Mouse (Mus musculus): Measurements from ENCODE around the gene Ccdc107. TPM values are rescaled to one million over a fixed set of nuclear protein-coding genes. Genes with fewer than 3 reads are reported as not detected.
A peak's percentile ranks its signal among the peaks of the same experiment; 100 is the strongest.

Gene Ccdc107
- polyA plus RNA-seq, 1 experiment: 85.4 TPM

- 74% methylated on average over 8 of the region's 8 CpGs for WGBS
- Histone ChIP-seq H3K4me3 (ENCODE audit: extremely low read depth, insufficient read depth, insufficient read length) (no peak overlapping the region), H3K36me3 (ENCODE audit: control insufficient read depth, insufficient read depth, low read length) (peaks cover 40% of the 10 kb centered on the region), H3K27me3 (ENCODE audit: control insufficient read depth, insufficient read depth, low read length) (no peaks in the 10 kb centered on the region; the same call in 1 of the 2 replicates), H3K27ac (ENCODE audit: insufficient read depth, low read length) (no peak overlapping the region), H3K4me1 (ENCODE audit: control insufficient read depth, insufficient read depth, insufficient read length) (no peaks in the 10 kb centered on the region)
- no peak for TF ChIP-seq CTCF (IDR thresholded peaks at IDR 0.05; ENCODE audit: extremely low read depth, insufficient read depth, insufficient read length, insufficient replicate concordance)
- no peak for TF ChIP-seq POLR2A (IDR thresholded peaks at IDR 0.05; ENCODE audit: low read depth, low read length)
- no peak for DNase-seq (ENCODE audit: low read depth in 1 of 2, low spot score in 2 of 2)
Measured at GRCm38 (mm10) chr4:43530081-43530501, 37.4 kb downstream of the Ccdc107 start.

DNA sequence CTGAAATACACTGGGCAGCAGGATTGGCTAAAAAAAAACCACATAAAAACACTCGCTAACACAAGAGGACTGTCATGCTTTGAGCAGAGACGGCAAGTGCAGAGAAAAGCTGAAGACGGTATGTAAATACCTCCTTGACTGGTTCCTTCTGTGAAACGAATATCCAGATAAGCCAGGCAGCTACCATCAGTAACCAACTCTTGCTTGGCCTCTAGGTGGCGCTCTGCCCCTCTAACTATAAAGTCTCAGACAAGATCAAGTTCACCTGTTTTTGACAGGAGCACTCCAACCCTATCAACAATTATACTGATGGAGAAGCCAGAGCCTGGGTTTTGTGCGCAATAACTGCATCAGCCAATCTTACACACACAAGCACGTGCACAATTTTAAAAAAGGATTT lies 37.9 kb downstream of the Ccdc107 start:
- Histone ChIP-seq H3K4me1 (ENCODE audit: control insufficient read depth, insufficient read depth, insufficient read length) (no peaks in the 10 kb centered on the region), H3K27me3 (ENCODE audit: control insufficient read depth, insufficient read depth, low read length) (no peaks in the 10 kb centered on the region; the same call in 1 of the 2 replicates), H3K27ac (ENCODE audit: insufficient read depth, low read length) (no peak overlapping the region), H3K36me3 (ENCODE audit: control insufficient read depth, insufficient read depth, low read length) (peaks cover 45% of the 10 kb centered on the region), H3K4me3 (ENCODE audit: extremely low read depth, insufficient read depth, insufficient read length) (no peak overlapping the region)
- DNase-seq (ENCODE audit: low read depth in 1 of 2, low spot score in 2 of 2): peak; percentile 60 to 73
- 21% methylated on average over 7 of the region's 7 CpGs for WGBS
- TF ChIP-seq POLR2A (IDR thresholded peaks at IDR 0.05; ENCODE audit: low read depth, low read length): no peak
- peak; percentile 74; the same call in 1 of the 2 replicates for TF ChIP-seq CTCF (IDR thresholded peaks at IDR 0.05; ENCODE audit: extremely low read depth, insufficient read depth, insufficient read length, insufficient replicate concordance)

DNA sequence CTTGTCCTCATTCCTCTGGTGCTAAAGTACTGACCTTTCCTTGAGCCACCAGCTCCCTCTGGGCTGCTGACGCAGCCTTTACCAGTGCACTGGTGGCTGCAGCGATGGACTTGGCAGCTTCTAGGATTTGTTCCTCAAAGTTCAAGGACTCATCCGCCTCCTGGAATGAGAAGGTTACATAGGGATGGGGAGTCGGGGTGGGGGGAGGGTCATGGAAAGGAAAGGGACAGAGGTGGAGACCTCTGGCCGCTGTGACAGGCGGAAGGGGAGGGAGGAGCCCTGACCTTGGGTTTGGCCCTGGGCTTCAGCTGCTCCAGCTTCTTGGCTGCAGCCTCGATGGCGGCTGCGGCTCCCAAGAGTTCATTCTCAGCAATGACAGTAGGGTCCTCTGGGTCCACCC lies 40.6 kb downstream of the Ccdc107 start:
- no peak overlapping the region for H3K4me3 ChIP-seq (ENCODE audit: extremely low read depth, insufficient read depth, insufficient read length)
- peaks cover 68% of the 10 kb centered on the region for H3K36me3 ChIP-seq (ENCODE audit: control insufficient read depth, insufficient read depth, low read length)
- TF ChIP-seq CTCF (IDR thresholded peaks at IDR 0.05; ENCODE audit: extremely low read depth, insufficient read depth, insufficient read length, insufficient replicate concordance) (no peak), POLR2A (IDR thresholded peaks at IDR 0.05; ENCODE audit: low read depth, low read length) (no peak)
- WGBS: 81% methylated on average over 9 of the region's 9 CpGs
- H3K4me1 ChIP-seq (ENCODE audit: control insufficient read depth, insufficient read depth, insufficient read length): no peaks in the 10 kb centered on the region
- H3K27me3 ChIP-seq (ENCODE audit: control insufficient read depth, insufficient read depth, low read length): no peaks in the 10 kb centered on the region
- no peak for DNase-seq (ENCODE audit: low read depth in 1 of 2, low spot score in 2 of 2)
- H3K27ac ChIP-seq (ENCODE audit: insufficient read depth, low read length): peak overlapping the region; percentile 52

DNA sequence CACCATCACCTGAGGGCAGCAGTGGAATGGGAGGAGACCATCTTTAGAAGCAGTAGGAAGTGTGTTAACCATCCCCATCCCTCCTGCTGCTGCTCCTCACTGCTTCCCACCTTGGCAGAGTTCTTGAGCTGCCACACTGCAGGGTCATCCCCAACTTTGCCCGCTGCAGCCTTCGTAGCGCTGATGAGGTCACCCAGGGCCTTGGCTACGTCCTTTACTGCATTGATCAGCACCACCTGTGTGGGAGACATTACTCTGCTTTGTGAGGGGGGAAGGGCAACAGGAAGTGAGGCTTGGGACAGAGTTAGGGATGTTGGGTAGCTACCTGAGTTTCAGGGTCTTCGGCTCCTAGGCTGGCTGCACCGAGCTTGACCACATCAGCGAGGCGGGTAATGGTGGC lies 42.9 kb downstream of the Ccdc107 start:
- H3K4me1 ChIP-seq (ENCODE audit: control insufficient read depth, insufficient read depth, insufficient read length): no peaks in the 10 kb centered on the region
- no peak overlapping the region for H3K27ac ChIP-seq (ENCODE audit: insufficient read depth, low read length)
- no peak overlapping the region for H3K4me3 ChIP-seq (ENCODE audit: extremely low read depth, insufficient read depth, insufficient read length)
- H3K27me3 ChIP-seq (ENCODE audit: control insufficient read depth, insufficient read depth, low read length): no peaks in the 10 kb centered on the region
- TF ChIP-seq CTCF (IDR thresholded peaks at IDR 0.05; ENCODE audit: extremely low read depth, insufficient read depth, insufficient read length, insufficient replicate concordance) (no peak), POLR2A (IDR thresholded peaks at IDR 0.05; ENCODE audit: low read depth, low read length) (no peak)
- WGBS: 99% methylated on average over 8 of the region's 8 CpGs
- DNase-seq (ENCODE audit: low read depth in 1 of 2, low spot score in 2 of 2): no peak
- peaks cover 92% of the 10 kb centered on the region for H3K36me3 ChIP-seq (ENCODE audit: control insufficient read depth, insufficient read depth, low read length)

DNA sequence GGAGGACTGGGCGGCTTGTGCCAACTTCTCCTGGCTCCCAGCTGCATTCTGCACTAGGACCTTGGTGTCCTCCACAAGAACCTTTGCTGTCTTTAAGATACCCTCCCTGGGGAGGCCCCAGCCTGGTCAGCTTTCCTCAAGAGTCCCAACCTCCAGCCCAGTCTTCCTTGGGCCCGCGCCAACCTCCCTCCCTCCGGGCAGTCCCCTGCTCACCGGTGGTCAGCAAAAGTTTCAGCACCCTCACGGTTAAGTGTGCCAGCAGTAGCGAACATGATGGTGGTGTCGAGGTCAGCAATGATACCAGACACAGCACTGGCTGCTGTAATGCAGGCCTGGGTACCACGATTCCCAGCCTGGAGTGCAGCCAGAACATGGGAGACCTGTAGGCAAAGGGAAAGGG lies 43.3 kb downstream of the Ccdc107 start:
- no peak for DNase-seq (ENCODE audit: low read depth in 1 of 2, low spot score in 2 of 2)
- H3K27ac ChIP-seq (ENCODE audit: insufficient read depth, low read length): no peak overlapping the region

DNA sequence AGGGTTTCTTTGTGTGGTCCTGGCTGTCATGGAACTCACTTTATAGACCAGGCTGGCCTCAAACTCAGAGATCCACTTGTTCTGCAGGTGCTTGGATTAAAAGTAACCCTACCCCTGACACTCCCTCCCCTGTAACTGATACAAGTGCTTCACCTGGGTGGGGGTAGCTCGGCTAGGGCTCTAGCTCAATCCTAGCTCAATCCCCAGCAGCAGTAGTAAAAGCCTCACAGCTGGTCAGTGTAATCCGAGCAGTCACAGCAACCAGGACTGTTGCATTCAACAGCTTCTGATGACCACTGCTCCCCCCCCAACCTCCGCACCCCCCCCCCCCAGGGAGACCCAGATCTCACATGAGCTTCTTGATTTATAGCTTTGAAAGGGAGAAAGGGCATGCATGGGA lies 49.3 kb downstream of the Ccdc107 start:
- TF ChIP-seq POLR2A (IDR thresholded peaks at IDR 0.05; ENCODE audit: low read depth, low read length): no peak
- TF ChIP-seq CTCF (IDR thresholded peaks at IDR 0.05; ENCODE audit: extremely low read depth, insufficient read depth, insufficient read length, insufficient replicate concordance): no peak
- Histone ChIP-seq H3K4me3 (ENCODE audit: extremely low read depth, insufficient read depth, insufficient read length) (no peak overlapping the region), H3K36me3 (ENCODE audit: control insufficient read depth, insufficient read depth, low read length) (peaks cover 87% of the 10 kb centered on the region), H3K4me1 (ENCODE audit: control insufficient read depth, insufficient read depth, insufficient read length) (no peaks in the 10 kb centered on the region), H3K27ac (ENCODE audit: insufficient read depth, low read length) (no peak overlapping the region), H3K27me3 (ENCODE audit: control insufficient read depth, insufficient read depth, low read length) (no peaks in the 10 kb centered on the region)
- WGBS: 95% methylated on average over 3 of the region's 3 CpGs
- DNase-seq (ENCODE audit: low read depth in 1 of 2, low spot score in 2 of 2): no peak

More for the DNA sequence above, 43.3 kb downstream of the Ccdc107 start:
- no peaks in the 10 kb centered on the region for H3K4me1 ChIP-seq (ENCODE audit: control insufficient read depth, insufficient read depth, insufficient read length)
- H3K36me3 ChIP-seq (ENCODE audit: control insufficient read depth, insufficient read depth, low read length): peaks cover 90% of the 10 kb centered on the region
- WGBS: 91% methylated on average over 9 of the region's 9 CpGs
- H3K27me3 ChIP-seq (ENCODE audit: control insufficient read depth, insufficient read depth, low read length): no peaks in the 10 kb centered on the region
- no peak overlapping the region for H3K4me3 ChIP-seq (ENCODE audit: extremely low read depth, insufficient read depth, insufficient read length)
- TF ChIP-seq CTCF (IDR thresholded peaks at IDR 0.05; ENCODE audit: extremely low read depth, insufficient read depth, insufficient read length, insufficient replicate concordance) (no peak), POLR2A (IDR thresholded peaks at IDR 0.05; ENCODE audit: low read depth, low read length) (no peak)

Other genes with a start within 250 kb of the Ccdc107 start
- 0.06 and 0.07 TPM in 2 replicates for gene Atp8b5, start 225.7 kb upstream of the Ccdc107 start, polyA plus RNA-seq (2012; rRNA removed)
- 7.4 and 8.5 TPM in 2 replicates for gene Rusc2, start 110.9 kb upstream of the Ccdc107 start, polyA plus RNA-seq (2012; rRNA removed)
- gene Fam166b, start 63.8 kb upstream of the Ccdc107 start, polyA plus RNA-seq (2012; rRNA removed): not detected in 2 replicates
- gene Tesk1, start 51.0 kb upstream of the Ccdc107 start, polyA plus RNA-seq (2012; rRNA removed): 49.6 and 64.5 TPM in 2 replicates
- 109 and 140 TPM in 2 replicates for gene Cd72, start 38.3 kb upstream of the Ccdc107 start, polyA plus RNA-seq (2012; rRNA removed)
- 15.3 and 17.1 TPM in 2 replicates for gene Sit1, start 9.2 kb upstream of the Ccdc107 start, polyA plus RNA-seq (2012; rRNA removed)
- gene Arhgef39, start 6.8 kb downstream of the Ccdc107 start, polyA plus RNA-seq (2012; rRNA removed): 12.7 and 16.8 TPM in 2 replicates
- gene Car9, start 14.1 kb downstream of the Ccdc107 start, polyA plus RNA-seq (2012; rRNA removed): 2.0 TPM in 2 replicates
- gene Tpm2, start 30.9 kb downstream of the Ccdc107 start, polyA plus RNA-seq (2012; rRNA removed): 11.8 and 13.8 TPM in 2 replicates
- 48.8 and 54.0 TPM in 2 replicates for gene Creb3, start 69.4 kb downstream of the Ccdc107 start, polyA plus RNA-seq (2012; rRNA removed)
- gene Tln1, start 69.8 kb downstream of the Ccdc107 start, polyA plus RNA-seq (2012; rRNA removed): 163 and 208 TPM in 2 replicates
- 42.4 and 44.3 TPM in 2 replicates for gene Rgp1, start 85.8 kb downstream of the Ccdc107 start, polyA plus RNA-seq (2012; rRNA removed)
- gene Gba2, start 86.0 kb downstream of the Ccdc107 start, polyA plus RNA-seq (2012; rRNA removed): 28.8 and 34.2 TPM in 2 replicates
- gene Msmp, start 91.6 kb downstream of the Ccdc107 start, polyA plus RNA-seq (2012; rRNA removed): 0.23 and 0.26 TPM in 2 replicates
- 10.2 and 13.6 TPM in 2 replicates for gene Npr2, start 139.0 kb downstream of the Ccdc107 start, polyA plus RNA-seq (2012; rRNA removed)
- 0.55 and 0.57 TPM in 2 replicates for gene Spag8, start 160.7 kb downstream of the Ccdc107 start, polyA plus RNA-seq (2012; rRNA removed)
- 23.2 and 26.6 TPM in 2 replicates for gene Hint2, start 163.6 kb downstream of the Ccdc107 start, polyA plus RNA-seq (2012; rRNA removed)
- 3.8 and 4.5 TPM in 2 replicates for gene Tmem8b, start 176.1 kb downstream of the Ccdc107 start, polyA plus RNA-seq (2012; rRNA removed)
- gene Fam221b, start 176.2 kb downstream of the Ccdc107 start, polyA plus RNA-seq (2012; rRNA removed): not detected in 2 replicates
- gene Olfr70, start 207.9 kb downstream of the Ccdc107 start, polyA plus RNA-seq (2012; rRNA removed): not detected in 2 replicates
- gene Olfr71, start 217.4 kb downstream of the Ccdc107 start, polyA plus RNA-seq (2012; rRNA removed): not detected in 2 replicates
- 0.69 and 0.79 TPM in 2 replicates for gene Hrct1, start 234.3 kb downstream of the Ccdc107 start, polyA plus RNA-seq (2012; rRNA removed)
- 0.12 and 0.15 TPM in 2 replicates for gene Spaar, start 237.1 kb downstream of the Ccdc107 start, polyA plus RNA-seq (2012; rRNA removed)